Mouse (Mus musculus) layer of hippocampus, postnatal 36 days (tissue): Measurements from ENCODE around the gene Gpn2. TPM values are rescaled to one million over a fixed set of nuclear protein-coding genes. Genes with fewer than 3 reads are reported as not detected.

Experiments
- DNase-seq, 2 experiments: peaks; one replicate each; pipeline ENCODE4 v3.0.0; 2022
- microRNA-seq, 2 experiments: library from miRNA; unstranded; fragments of <30 nt; microRNA quantifications; one replicate each; pipeline ENCODE4 v1.2.0; 2021
- total RNA-seq, 2 experiments: library from RNA; stranded (reverse); gene quantifications; 2 replicates each; pipeline ENCODE4 v1.2.3; 2021

Gene Gpn2
- total RNA-seq, 2 experiments from 2014 or later: 10.1 to 10.3 TPM

DNA sequence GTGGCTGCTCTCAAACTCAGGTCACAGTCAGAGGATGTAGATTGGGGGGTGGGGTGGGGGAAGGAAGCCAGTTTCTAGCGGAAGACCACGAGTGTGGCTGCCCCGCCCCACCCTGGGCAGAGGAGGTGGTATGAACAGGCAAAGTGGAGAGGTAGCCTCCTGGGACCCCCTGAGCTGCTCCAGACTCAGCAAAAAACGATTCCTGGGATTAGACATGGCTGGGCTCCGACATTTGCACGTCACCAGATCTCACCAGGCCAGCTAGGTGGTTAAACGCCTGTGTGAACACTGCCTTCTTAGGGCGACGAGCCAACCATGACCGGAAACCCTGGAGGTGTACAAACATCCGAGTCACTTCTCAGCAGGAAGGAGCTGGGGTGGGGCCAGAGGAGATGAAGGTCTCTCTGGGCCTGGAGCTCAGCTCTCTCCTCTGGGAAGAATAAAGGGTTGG is 41.5 kb downstream of the Gpn2 start:
- DNase-seq: no peak

DNA sequence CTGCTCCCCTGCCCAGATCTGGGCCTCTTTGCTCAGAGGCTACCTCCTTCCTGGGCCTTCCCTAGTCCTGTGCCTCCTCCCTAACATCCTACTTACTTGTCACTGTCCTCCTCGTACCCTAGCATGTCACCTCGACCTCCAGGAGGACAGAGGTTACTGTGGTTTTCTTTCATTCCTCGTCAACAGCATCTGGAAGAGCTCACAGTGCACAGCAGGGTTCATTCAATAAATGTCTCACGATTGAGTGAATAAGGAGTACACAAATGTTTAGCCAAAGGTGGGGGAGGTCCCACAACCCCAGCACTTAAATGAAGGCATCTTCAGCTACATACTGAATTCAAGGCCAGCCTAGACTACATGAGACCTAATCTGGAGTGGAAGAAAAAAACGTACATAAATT is 42.1 kb downstream of the Gpn2 start:
- no peak for DNase-seq

DNA sequence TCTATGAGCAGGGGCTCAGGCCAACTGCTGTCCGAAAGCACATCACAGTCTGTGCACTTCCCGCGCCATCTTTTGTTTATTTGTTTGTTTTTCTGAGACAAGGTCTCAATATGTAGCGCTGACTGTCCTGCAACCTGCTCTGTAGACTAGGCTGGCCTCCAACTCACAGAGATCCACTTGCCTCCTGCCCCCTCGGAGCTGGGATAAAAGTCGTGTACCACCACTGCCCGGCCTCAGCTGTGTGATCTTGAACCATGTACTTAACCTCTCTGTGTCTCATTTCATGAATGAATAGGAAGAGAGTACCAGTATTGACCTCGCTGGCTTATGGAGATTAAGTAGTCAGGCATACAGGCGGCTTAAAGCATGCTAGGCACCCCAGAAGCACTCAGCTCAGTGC is 42.5 kb downstream of the Gpn2 start:
- no peak for DNase-seq

DNA sequence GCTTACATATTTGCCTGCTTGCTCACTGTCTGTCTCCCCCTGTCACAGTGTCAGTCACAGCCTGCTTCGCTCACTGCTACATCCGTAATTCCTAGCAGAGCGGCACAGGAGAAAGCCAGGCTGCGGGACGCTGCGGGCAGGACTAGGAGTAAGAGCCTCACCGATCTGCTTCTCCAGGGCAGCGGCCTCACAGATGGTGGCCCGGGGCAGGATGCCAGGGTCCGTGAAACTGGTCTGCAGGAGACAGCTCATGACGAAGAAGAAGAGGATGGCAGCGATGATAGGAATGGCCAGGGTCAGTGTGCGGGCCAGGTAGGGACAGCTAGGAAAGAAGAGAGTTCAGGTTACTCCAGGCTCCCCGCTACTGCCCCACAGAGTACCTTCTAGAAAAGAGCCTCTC is 42.9 kb downstream of the Gpn2 start:
- no peak for DNase-seq

DNA sequence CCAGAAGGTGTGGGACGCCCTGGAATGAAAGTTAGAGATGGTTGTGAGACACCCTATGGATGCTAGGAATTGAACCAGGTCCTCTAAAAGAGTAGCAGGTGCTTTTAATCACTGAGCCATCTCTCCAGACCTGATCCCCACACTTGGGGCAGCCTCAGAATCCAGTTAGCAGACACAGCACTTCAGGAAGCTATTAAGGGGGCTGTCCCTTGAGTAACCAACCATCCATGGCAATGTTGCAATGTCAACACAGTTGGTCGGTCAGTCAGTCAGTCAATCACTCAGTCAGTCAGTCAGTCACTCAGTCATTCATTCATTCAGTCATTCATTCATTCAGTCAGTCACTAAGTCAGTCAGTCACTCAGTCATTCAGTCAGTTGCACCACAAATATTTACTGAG is 44.4 kb downstream of the Gpn2 start:
- DNase-seq: no peak

DNA sequence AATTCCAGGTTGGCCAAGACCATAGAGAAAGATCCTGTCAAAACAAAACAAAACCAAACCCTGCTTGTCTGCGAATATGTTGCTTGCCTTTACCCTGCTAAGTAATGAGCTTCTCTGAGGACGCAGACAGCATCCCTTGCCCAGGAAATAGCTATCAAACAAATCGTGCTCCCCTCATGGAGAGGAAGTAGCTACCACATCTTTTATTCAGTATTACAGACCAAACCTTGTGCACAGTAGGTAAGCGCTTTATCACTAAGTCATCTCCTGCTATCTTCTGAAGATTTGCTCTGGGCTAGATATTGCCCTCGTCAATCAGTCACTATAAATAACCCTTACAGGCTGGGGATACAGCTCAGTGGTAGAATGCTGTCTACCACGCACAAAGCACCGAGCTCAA is 45.0 kb downstream of the Gpn2 start:
- DNase-seq: no peak

DNA sequence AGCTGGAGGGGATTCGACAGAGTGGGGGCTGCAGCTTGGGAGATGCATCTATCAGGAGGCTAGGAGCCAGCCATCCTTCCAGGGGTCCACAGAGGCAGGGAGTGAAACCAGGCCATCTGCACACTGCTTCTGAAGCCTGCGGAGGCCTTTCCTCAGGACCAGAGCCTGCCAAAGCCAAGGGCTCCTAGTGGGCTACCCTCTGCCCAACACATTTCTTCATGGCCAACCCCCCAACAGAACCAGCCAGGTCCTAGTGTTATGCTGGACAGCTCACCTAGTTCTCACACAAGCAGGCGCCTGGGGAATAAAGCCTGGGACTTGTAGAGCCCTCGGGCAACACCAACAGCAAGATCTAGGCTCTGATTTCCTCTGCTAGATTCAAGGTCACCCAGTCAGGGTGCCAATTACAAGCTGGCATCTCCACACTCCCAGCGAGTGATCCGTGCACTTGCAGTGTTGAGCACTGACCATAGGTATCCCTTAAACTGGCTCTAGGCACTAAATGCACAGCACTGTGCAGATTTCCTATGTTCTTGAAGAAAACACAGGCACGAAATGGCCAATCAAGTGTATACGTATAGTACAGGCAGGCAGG is 46.3 kb downstream of the Gpn2 start:
- DNase-seq: no peak

DNA sequence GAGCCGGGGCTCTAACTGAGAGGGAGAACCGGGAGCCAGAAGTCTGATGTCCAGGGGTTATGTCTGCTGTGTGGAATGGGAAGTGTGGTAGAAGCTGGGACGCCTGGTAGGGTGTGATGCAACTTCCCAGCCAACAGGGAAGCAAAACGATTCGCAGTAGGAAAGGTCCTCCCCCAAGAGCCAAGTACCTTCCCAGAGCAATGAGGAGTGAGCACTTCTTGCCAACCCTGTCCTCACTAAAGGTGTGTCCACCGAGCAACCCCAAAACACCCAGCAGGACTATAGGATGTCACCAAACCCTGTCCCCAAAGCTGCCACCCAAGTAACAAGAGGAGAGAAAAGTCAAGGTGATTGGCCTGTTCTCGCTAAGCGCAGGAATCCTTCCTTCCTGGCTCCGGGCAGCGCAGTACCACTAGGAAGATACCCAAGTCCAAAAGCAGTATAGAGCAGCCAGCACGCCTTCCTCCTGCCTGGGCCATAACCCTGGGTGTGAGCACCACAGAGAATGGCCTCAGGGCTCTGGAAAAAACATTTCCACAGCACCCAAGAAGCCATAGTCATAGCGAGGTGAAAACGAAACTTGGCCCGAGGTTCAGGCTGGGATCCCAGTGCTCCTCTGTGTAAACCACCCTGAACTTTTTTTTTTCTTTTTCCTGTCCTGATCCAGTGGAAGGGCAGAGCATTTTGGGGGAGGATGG is 47.1 kb downstream of the Gpn2 start:
- DNase-seq: no peak

DNA sequence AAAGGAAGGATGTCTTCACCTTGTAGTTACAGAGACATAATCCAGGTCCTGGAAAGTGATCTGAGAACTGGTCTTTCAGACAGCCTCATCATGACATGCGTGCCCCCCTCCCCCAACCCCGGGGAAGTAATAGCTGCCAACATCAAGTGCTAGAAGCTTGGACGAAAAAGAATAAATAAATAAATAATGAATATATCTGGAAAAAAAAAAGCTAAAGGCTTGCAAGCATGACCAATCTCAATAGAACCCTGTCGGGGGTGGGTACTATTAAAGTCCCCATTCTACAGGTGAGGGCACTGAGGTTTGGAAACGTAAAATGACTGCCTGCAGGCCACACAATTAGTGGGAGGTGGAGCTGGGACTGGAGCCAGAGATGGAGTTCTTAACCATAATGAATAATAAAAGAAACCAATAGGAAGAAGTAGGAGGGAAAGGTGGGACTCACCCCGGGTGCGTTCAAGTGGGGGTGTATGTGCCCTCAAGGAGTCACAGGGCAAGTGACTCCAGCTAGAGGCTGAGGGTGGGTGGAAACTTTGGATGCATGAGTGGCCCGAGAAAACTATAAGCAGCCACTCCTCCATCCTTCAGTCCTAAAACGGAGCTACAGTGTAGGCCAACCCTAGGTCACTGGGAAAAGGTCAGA is 47.7 kb downstream of the Gpn2 start:
- DNase-seq: no peak

DNA sequence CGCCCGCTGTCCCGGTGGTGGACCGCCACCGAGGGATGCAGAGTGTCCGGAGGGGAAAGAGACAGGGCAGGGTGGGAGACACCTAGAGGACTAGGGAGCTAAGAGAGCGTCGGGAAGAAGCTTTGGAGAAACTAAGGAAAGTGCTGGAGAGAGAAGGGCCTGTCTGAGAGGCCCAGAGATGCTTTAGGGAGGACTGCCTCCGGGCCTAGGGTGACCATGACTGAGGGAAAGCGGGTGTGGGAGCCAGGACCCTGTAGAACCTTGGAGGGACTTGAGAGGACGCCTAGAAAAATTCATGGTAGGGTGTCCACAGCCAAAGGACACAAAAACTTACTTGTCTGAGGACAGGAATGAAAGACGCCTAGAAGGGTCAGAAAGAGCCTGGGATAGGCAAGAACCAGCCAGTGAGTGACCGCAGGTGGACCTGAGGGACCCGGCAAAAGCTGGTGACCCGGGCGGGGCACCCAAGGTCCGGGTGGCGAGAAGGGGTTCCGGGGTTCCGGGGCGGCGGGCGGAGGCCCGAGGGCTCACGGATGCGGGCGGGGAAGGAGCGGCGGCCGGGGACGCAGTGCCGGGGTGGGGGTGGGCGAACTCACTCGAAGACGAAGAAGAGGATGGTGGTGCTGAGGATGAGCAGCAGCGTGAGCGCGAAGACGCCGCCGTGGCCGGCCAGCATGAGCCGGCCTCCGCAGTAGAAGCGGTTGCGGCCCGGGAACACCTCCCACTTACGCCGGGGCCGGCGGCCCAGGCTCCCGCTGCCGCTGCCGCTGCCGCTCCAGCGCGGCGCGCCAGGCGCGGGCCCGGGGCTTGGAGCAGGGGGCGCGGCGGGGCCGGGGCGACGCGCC is 48.5 kb downstream of the Gpn2 start:
- DNase-seq: peak in 1 of 2 experiments; percentile 36

DNA sequence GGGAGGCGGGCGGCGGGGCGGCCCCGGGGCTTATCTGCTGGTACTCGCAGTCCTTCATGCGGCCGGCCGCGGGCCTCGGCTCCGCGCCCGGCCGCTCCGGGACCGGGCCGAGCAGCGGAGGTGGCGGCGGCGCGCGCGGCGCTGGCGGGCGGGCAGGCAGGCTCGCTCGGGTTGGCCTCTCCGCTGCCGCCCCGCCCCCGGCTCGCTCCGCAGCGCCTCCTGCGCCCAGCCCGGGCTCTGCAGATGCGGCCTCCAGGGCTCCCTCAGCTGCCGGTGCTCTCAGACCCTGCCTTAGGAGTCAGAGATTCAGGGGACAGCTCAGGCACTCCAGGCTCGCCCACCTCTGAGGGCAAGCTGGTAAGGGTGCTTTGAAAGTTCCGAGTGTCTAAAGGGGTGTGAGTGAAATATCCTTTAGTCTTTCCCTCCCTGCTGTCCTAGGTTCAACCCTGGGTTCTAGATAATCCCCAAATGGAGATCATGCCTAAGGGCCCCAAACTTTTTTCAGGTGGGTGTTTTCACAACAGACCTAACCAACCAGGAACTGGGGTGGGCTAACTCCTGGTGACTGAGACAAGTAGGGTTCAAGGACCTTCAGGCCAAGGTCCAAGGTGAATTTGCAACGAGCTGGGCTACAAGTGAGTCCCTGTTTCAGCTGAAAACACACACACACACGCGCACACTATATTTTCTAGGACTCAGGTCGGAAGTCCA is 49.3 kb downstream of the Gpn2 start:
- peak; percentile 86 to 88 for DNase-seq

DNA sequence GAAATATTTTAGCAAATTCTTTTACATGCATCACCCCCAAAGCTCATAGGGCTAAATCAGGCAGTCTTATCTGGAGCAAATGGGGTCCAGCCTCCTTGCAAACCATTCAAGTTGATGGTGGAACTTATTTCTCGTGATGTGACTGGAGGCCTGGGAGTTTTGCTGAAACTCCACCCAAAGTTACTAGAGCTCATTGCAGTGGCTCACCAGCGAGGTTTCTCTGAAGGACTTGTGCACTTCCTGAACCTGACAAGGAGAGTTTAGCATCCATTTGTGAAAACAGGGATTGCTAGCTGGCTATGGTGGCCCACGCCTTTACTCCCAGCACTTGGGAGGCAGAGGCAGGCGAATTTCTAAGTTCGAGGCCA is 49.9 kb downstream of the Gpn2 start:
- DNase-seq: no peak

Small RNA genes lying within 50 kb of the gene (microRNA-seq; reads per million reads assigned to microRNA genes)
- 0 reads per million in 2 experiments for gene Gm23158

Other genes starting within 250 kb of the Gpn2 start
- 10 to 100 TPM; 78.5 to 78.9 TPM for gene Wdtc1, start 230.9 kb upstream of the Gpn2 start, total RNA-seq
- gene Slc9a1, start 214.7 kb upstream of the Gpn2 start, total RNA-seq: 10 to 100 TPM; 60.1 to 63.9 TPM
- not detected for gene Tent5b, start 104.2 kb upstream of the Gpn2 start, total RNA-seq
- gene Trnp1, start 85.8 kb upstream of the Gpn2 start, total RNA-seq: 100 to 1,000 TPM; 168 to 190 TPM
- gene Kdf1, start 65.4 kb upstream of the Gpn2 start, total RNA-seq: under 1 TPM; 0.20 to 0.35 TPM
- 100 to 1,000 TPM; 122 to 123 TPM for gene Nudc, start 38.4 kb upstream of the Gpn2 start, total RNA-seq
- gene Nr0b2, start 31.0 kb upstream of the Gpn2 start, total RNA-seq: not detected
- 1 to 10 TPM; 7.0 to 7.2 TPM for gene Gpatch3, start 9.6 kb upstream of the Gpn2 start, total RNA-seq
- 1 to 10 TPM; 1.5 to 1.9 TPM for gene Sfn, start 17.8 kb downstream of the Gpn2 start, total RNA-seq
- gene Zdhhc18, start 65.8 kb downstream of the Gpn2 start, total RNA-seq: 10 to 100 TPM; 30.1 to 32.8 TPM
- gene Pigv, start 88.3 kb downstream of the Gpn2 start, total RNA-seq: 1 to 10 TPM; 8.3 to 9.1 TPM
- gene Arid1a, start 172.4 kb downstream of the Gpn2 start, total RNA-seq: 10 to 100 TPM; 75.1 to 87.6 TPM